Mouse (Mus musculus): ENCODE results near the gene Obsl1.

Obsl1 gene

GRCm38 (mm10) chr1:75518427-75518826, 12.2 kb upstream of the Obsl1 start:
- no peak for DNase-seq (ENCODE audit: low read depth, low spot score)

- no peak for DNase-seq (ENCODE audit: low read depth, low spot score)
Measured at GRCm38 (mm10) chr1:75517984-75518383, 11.7 kb upstream of the Obsl1 start.

GRCm38 (mm10) chr1:75516703-75517380, 10.6 kb upstream of the Obsl1 start:
- DNase-seq (ENCODE audit: low read depth, low spot score): no peak

GRCm38 (mm10) chr1:75512550-75512949, 6.3 kb upstream of the Obsl1 start:
- no peak for DNase-seq (ENCODE audit: low read depth, low spot score)

- DNase-seq (ENCODE audit: low read depth, low spot score): no peak
Measured at GRCm38 (mm10) chr1:75511437-75512210, 5.4 kb upstream of the Obsl1 start.

GRCm38 (mm10) chr1:75510154-75510553, 3.9 kb upstream of the Obsl1 start:
- no peak for DNase-seq (ENCODE audit: low read depth, low spot score)

GRCm38 (mm10) chr1:75509586-75509985, 3.3 kb upstream of the Obsl1 start:
- no peak for DNase-seq (ENCODE audit: low read depth, low spot score)

- no peak for DNase-seq (ENCODE audit: low read depth, low spot score)
Measured at GRCm38 (mm10) chr1:75507006-75507405, 754 bp upstream of the Obsl1 start, which contains the start of gene Inha. Gene Inha (plus strand): TSS chr1:75507077.

GRCm38 (mm10) chr1:75505159-75505955, 895 bp downstream of the Obsl1 start:
- no peak for DNase-seq (ENCODE audit: low read depth, low spot score)

GRCm38 (mm10) chr1:75504256-75505045, 1.8 kb downstream of the Obsl1 start:
- no peak for DNase-seq (ENCODE audit: low read depth, low spot score)

- DNase-seq (ENCODE audit: low read depth, low spot score): no peak
Measured at GRCm38 (mm10) chr1:75503651-75503980, 2.6 kb downstream of the Obsl1 start.

GRCm38 (mm10) chr1:75502945-75503650, 3.2 kb downstream of the Obsl1 start:
- DNase-seq (ENCODE audit: low read depth, low spot score): no peak

GRCm38 (mm10) chr1:75501905-75502304, 4.3 kb downstream of the Obsl1 start:
- DNase-seq (ENCODE audit: low read depth, low spot score): no peak

GRCm38 (mm10) chr1:75499441-75499840, 6.8 kb downstream of the Obsl1 start:
- DNase-seq (ENCODE audit: low read depth, low spot score): no peak

GRCm38 (mm10) chr1:75498897-75499296, 7.4 kb downstream of the Obsl1 start:
- DNase-seq (ENCODE audit: low read depth, low spot score): no peak

- no peak for DNase-seq (ENCODE audit: low read depth, low spot score)
Measured at GRCm38 (mm10) chr1:75494878-75495548, 11.2 kb downstream of the Obsl1 start.

GRCm38 (mm10) chr1:75492579-75493170, 13.6 kb downstream of the Obsl1 start:
- no peak for DNase-seq (ENCODE audit: low read depth, low spot score)

- no peak for DNase-seq (ENCODE audit: low read depth, low spot score)
Measured at GRCm38 (mm10) chr1:75490785-75491551, 15.3 kb downstream of the Obsl1 start.

Measured in c-Kit-negative CD71-positive TER-119-positive erythroid progenitor cells, embryonic 14.5 days (primary cell).